Mouse (Mus musculus): ENCODE measurements around the gene Lsm6. TPM values are rescaled to one million over a fixed set of nuclear protein-coding genes. Genes with fewer than 3 reads are reported as not detected.

The Lsm6 gene
- 219 and 245 TPM in 2 replicates for polyA plus RNA-seq (2015; fragmentation: Nextera tagmentation; extraction: Ambion mirVana)

GRCm38 (mm10) chr8:78820673-78821310, at the start of gene Lsm6:
Gene Lsm6 (minus strand): TSS chr8:78821140.
- Histone ChIP-seq H3K36me3 (0 out of 2 replicates have a peak, but pooled peaks cover 3% of the 10 kb centered on the region), H3K27ac (replicated peaks) (peak within 1 kb of the TSS; percentile 98), H3K4me3 (replicated peaks) (peak within 1 kb of the TSS; percentile 82), H3K9me3 (replicated peaks) (no peaks in the 10 kb centered on the region), H3K4me2 (replicated peaks) (peak within 1 kb of the TSS; percentile 49), H3K27me3 (no peaks in the 10 kb centered on the region), H3K4me1 (peaks cover 17% of the 10 kb centered on the region), H3K9ac (peak within 1 kb of the TSS; percentile 72)
- WGBS: 1% methylated on average over 70 of the region's 70 CpGs
- ATAC-seq (ENCODE audit: insufficient number of reproducible peaks, low FRiP score, low TSS enrichment, low read depth): peak; percentile 91

DNA sequence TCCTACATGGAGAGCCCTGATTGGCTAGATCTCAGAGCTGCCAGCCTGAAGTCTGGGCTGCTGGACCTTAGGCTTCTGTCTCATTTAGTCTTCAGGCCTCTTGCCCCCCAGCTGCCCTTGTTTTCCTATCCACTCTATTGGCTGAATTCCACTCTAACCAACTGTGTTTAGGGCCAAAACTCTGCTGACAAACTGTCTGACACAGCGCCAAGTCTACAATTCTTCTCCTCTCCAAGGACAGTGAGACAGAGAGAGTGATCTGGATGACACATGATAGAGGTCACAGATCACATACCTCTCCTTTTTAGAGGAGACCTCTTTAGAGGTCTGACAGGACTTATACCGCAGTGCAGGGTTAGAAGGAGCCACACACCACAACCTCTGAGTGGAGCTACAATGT, 46.1 kb upstream of the Lsm6 start:
- 91% methylated on average over 2 of the region's 2 CpGs for WGBS
- no peaks in the 10 kb centered on the region for H3K9me3 ChIP-seq (replicated peaks)
- no peak overlapping the region for H3K9ac ChIP-seq
- no peaks in the 10 kb centered on the region for H3K36me3 ChIP-seq
- no peak overlapping the region for H3K4me2 ChIP-seq (replicated peaks)
- no peak overlapping the region for H3K4me3 ChIP-seq (replicated peaks)
- no peak overlapping the region for H3K27ac ChIP-seq (replicated peaks)
- no peaks in the 10 kb centered on the region for H3K4me1 ChIP-seq
- no peaks in the 10 kb centered on the region for H3K27me3 ChIP-seq
- ATAC-seq (ENCODE audit: insufficient number of reproducible peaks, low FRiP score, low TSS enrichment, low read depth): no peak

GRCm38 (mm10) chr8:78863001-78863400, 42.1 kb upstream of the Lsm6 start:
- H3K9me3 ChIP-seq (replicated peaks): no peaks in the 10 kb centered on the region
- H3K27me3 ChIP-seq: no peaks in the 10 kb centered on the region
- WGBS: 58% methylated on average over 1 of the region's 1 CpGs
- no peaks in the 10 kb centered on the region for H3K36me3 ChIP-seq
- H3K4me2 ChIP-seq (replicated peaks): no peak overlapping the region
- H3K4me3 ChIP-seq (replicated peaks): no peak overlapping the region
- ATAC-seq (ENCODE audit: insufficient number of reproducible peaks, low FRiP score, low TSS enrichment, low read depth): no peak
- no peak overlapping the region for H3K9ac ChIP-seq
- H3K4me1 ChIP-seq: no peaks in the 10 kb centered on the region
- H3K27ac ChIP-seq (replicated peaks): no peak overlapping the region

GRCm38 (mm10) chr8:78862046-78862445, 41.1 kb upstream of the Lsm6 start:
- Histone ChIP-seq H3K4me1 (no peaks in the 10 kb centered on the region), H3K36me3 (no peaks in the 10 kb centered on the region), H3K4me2 (replicated peaks) (no peak overlapping the region), H3K27me3 (no peaks in the 10 kb centered on the region), H3K9ac (no peak overlapping the region), H3K4me3 (replicated peaks) (no peak overlapping the region), H3K27ac (replicated peaks) (no peak overlapping the region), H3K9me3 (replicated peaks) (no peaks in the 10 kb centered on the region)
- no peak for ATAC-seq (ENCODE audit: insufficient number of reproducible peaks, low FRiP score, low TSS enrichment, low read depth)
- 59% methylated on average over 9 of the region's 9 CpGs for WGBS

- Histone ChIP-seq H3K9ac (no peak overlapping the region), H3K36me3 (no peaks in the 10 kb centered on the region), H3K27ac (replicated peaks) (no peak overlapping the region), H3K27me3 (no peaks in the 10 kb centered on the region), H3K4me1 (no peaks in the 10 kb centered on the region), H3K4me3 (replicated peaks) (no peak overlapping the region), H3K9me3 (replicated peaks) (no peaks in the 10 kb centered on the region), H3K4me2 (replicated peaks) (no peak overlapping the region)
- no peak for ATAC-seq (ENCODE audit: insufficient number of reproducible peaks, low FRiP score, low TSS enrichment, low read depth)
- WGBS: 52% methylated on average over 5 of the region's 5 CpGs
These were observed 39.8 kb upstream of the Lsm6 start for GRCm38 (mm10) chr8:78860789-78861188.

GRCm38 (mm10) chr8:78857421-78857820, 36.5 kb upstream of the Lsm6 start:
- no peaks in the 10 kb centered on the region for H3K36me3 ChIP-seq
- H3K4me2 ChIP-seq (replicated peaks): no peak overlapping the region
- no peak overlapping the region for H3K9ac ChIP-seq
- no peak overlapping the region for H3K4me3 ChIP-seq (replicated peaks)
- no peaks in the 10 kb centered on the region for H3K9me3 ChIP-seq (replicated peaks)
- no peaks in the 10 kb centered on the region for H3K27me3 ChIP-seq
- 91% methylated on average over 7 of the region's 7 CpGs for WGBS
- H3K4me1 ChIP-seq: no peaks in the 10 kb centered on the region
- no peak for ATAC-seq (ENCODE audit: insufficient number of reproducible peaks, low FRiP score, low TSS enrichment, low read depth)
- no peak overlapping the region for H3K27ac ChIP-seq (replicated peaks)

GRCm38 (mm10) chr8:78852279-78852678, 31.3 kb upstream of the Lsm6 start:
- no peak overlapping the region for H3K27ac ChIP-seq (replicated peaks)
- no peak overlapping the region for H3K4me3 ChIP-seq (replicated peaks)
- no peaks in the 10 kb centered on the region for H3K9me3 ChIP-seq (replicated peaks)
- 0 out of 2 replicates have a peak, but pooled peaks cover 2% of the 10 kb centered on the region for H3K4me1 ChIP-seq
- no peaks in the 10 kb centered on the region for H3K36me3 ChIP-seq
- no peak overlapping the region for H3K4me2 ChIP-seq (replicated peaks)
- no peaks in the 10 kb centered on the region for H3K27me3 ChIP-seq
- ATAC-seq (ENCODE audit: insufficient number of reproducible peaks, low FRiP score, low TSS enrichment, low read depth): no peak
- WGBS: 76% methylated on average over 4 of the region's 4 CpGs
- no peak overlapping the region for H3K9ac ChIP-seq

DNA sequence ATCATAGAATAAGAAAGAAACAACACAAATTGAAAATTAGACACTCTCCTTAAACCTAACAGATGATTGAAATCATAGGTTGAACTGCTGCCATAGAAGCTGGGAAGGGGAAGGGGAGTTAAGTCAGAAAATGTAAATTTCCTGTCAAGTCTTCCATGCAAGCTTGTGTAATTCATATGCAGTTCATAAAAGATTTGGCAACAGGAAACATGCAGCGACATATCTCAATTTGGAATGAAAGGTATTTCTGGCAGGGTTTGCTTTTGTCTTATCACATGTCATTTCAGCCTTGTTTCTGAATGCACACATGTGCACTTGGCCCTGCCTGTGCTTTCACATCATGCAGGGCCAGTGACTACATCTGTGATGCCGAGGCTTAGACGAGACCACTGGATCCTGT, 26.3 kb upstream of the Lsm6 start:
- no peaks in the 10 kb centered on the region for H3K36me3 ChIP-seq
- H3K27ac ChIP-seq (replicated peaks): no peak overlapping the region
- H3K9me3 ChIP-seq (replicated peaks): no peaks in the 10 kb centered on the region
- ATAC-seq (ENCODE audit: insufficient number of reproducible peaks, low FRiP score, low TSS enrichment, low read depth): no peak
- 0 out of 2 replicates have a peak, but pooled peaks cover 4% of the 10 kb centered on the region for H3K4me1 ChIP-seq
- H3K27me3 ChIP-seq: no peaks in the 10 kb centered on the region
- 49% methylated on average over 3 of the region's 3 CpGs for WGBS
- H3K4me3 ChIP-seq (replicated peaks): no peak overlapping the region
- H3K4me2 ChIP-seq (replicated peaks): no peak overlapping the region
- H3K9ac ChIP-seq: no peak overlapping the region

- 79% methylated on average over 5 of the region's 5 CpGs for WGBS
- H3K36me3 ChIP-seq: no peaks in the 10 kb centered on the region
- no peak overlapping the region for H3K9ac ChIP-seq
- H3K4me1 ChIP-seq: 0 out of 2 replicates have a peak, but pooled peaks cover 4% of the 10 kb centered on the region
- H3K4me3 ChIP-seq (replicated peaks): no peak overlapping the region
- no peak overlapping the region for H3K27ac ChIP-seq (replicated peaks)
- H3K27me3 ChIP-seq: no peaks in the 10 kb centered on the region
- no peak for ATAC-seq (ENCODE audit: insufficient number of reproducible peaks, low FRiP score, low TSS enrichment, low read depth)
- no peak overlapping the region for H3K4me2 ChIP-seq (replicated peaks)
- H3K9me3 ChIP-seq (replicated peaks): no peaks in the 10 kb centered on the region
These were observed 23.6 kb upstream of the Lsm6 start for GRCm38 (mm10) chr8:78844559-78844958.

GRCm38 (mm10) chr8:78838656-78839413, 17.9 kb upstream of the Lsm6 start:
- H3K9ac ChIP-seq: no peak overlapping the region
- no peaks in the 10 kb centered on the region for H3K27me3 ChIP-seq
- no peak overlapping the region for H3K27ac ChIP-seq (replicated peaks)
- H3K4me3 ChIP-seq (replicated peaks): no peak overlapping the region
- WGBS: 69% methylated on average over 7 of the region's 7 CpGs
- no peak overlapping the region for H3K4me2 ChIP-seq (replicated peaks)
- no peaks in the 10 kb centered on the region for H3K4me1 ChIP-seq
- no peaks in the 10 kb centered on the region for H3K9me3 ChIP-seq (replicated peaks)
- H3K36me3 ChIP-seq: no peaks in the 10 kb centered on the region
- no peak for ATAC-seq (ENCODE audit: insufficient number of reproducible peaks, low FRiP score, low TSS enrichment, low read depth)

DNA sequence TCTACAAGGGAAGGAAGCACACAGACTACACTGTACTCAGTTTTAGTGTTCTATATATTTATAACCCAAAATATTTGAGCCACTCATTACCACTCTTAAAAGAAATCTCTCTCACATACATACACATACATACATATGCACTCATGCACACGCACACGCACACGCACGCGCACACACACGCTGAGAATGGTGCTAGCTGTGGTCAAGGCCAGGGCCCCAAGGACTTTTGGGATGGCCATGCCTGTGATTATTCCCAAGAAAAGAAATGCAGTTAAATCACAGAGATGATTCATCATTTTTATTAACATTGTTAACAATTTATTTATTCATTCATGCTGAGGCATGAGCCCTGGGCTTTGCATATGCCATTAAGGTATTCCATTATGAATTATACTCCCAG, 15.2 kb upstream of the Lsm6 start:
- H3K4me3 ChIP-seq (replicated peaks): no peak overlapping the region
- no peaks in the 10 kb centered on the region for H3K36me3 ChIP-seq
- WGBS: 97% methylated on average over 6 of the region's 6 CpGs
- H3K4me1 ChIP-seq: no peaks in the 10 kb centered on the region
- H3K9ac ChIP-seq: no peak overlapping the region
- H3K27me3 ChIP-seq: no peaks in the 10 kb centered on the region
- no peak overlapping the region for H3K27ac ChIP-seq (replicated peaks)
- no peaks in the 10 kb centered on the region for H3K9me3 ChIP-seq (replicated peaks)
- no peak for ATAC-seq (ENCODE audit: insufficient number of reproducible peaks, low FRiP score, low TSS enrichment, low read depth)
- H3K4me2 ChIP-seq (replicated peaks): no peak overlapping the region

All from embryonic facial prominence, embryonic 15.5 days (tissue).